Mouse (Mus musculus) c-Kit-positive CD71-negative TER-119-negative erythroid progenitor cells, embryonic 14.5 days (primary cell): ENCODE data around the gene Lpcat4.
A peak's percentile ranks its signal among the peaks of the same experiment; 100 is the strongest.

Experiments
- DNase-seq: peaks from one replicate; pipeline ENCODE4 v3.0.0-alpha.2; 2013; ENCODE audit warnings: low read depth

Gene Lpcat4

GRCm38 (mm10) chr2:112239212-112239934, at the start of gene Lpcat4:
Lpcat4 (plus strand) TSS chr2:112239468.
- peak; percentile 63 for DNase-seq

- peak; percentile 55 for DNase-seq
These were observed 42.4 kb upstream of the Lpcat4 start for GRCm38 (mm10) chr2:112196859-112197258.

GRCm38 (mm10) chr2:112203056-112203455, 36.2 kb upstream of the Lpcat4 start:
- DNase-seq: no peak

GRCm38 (mm10) chr2:112210142-112210541, 29.1 kb upstream of the Lpcat4 start:
- no peak for DNase-seq

- no peak for DNase-seq
These were observed 28.6 kb upstream of the Lpcat4 start for GRCm38 (mm10) chr2:112210699-112211098.

GRCm38 (mm10) chr2:112215977-112216376, 23.3 kb upstream of the Lpcat4 start:
- no peak for DNase-seq

- no peak for DNase-seq
These were observed 21.7 kb upstream of the Lpcat4 start for GRCm38 (mm10) chr2:112217614-112218013.

GRCm38 (mm10) chr2:112220880-112221279, 18.4 kb upstream of the Lpcat4 start:
- no peak for DNase-seq

GRCm38 (mm10) chr2:112222607-112223006, 16.7 kb upstream of the Lpcat4 start:
- no peak for DNase-seq

GRCm38 (mm10) chr2:112224356-112224755, 14.9 kb upstream of the Lpcat4 start:
- DNase-seq: no peak

GRCm38 (mm10) chr2:112232623-112233022, 6.6 kb upstream of the Lpcat4 start:
- no peak for DNase-seq

GRCm38 (mm10) chr2:112236620-112237019, 2.6 kb upstream of the Lpcat4 start:
- no peak for DNase-seq

- DNase-seq: no peak
These were observed 1.3 kb upstream of the Lpcat4 start for GRCm38 (mm10) chr2:112238006-112238405.

GRCm38 (mm10) chr2:112239935-112240721, 860 bp downstream of the Lpcat4 start:
- DNase-seq: no peak

GRCm38 (mm10) chr2:112241787-112242186, 2.5 kb downstream of the Lpcat4 start:
- DNase-seq: no peak

- DNase-seq: no peak
These were observed 6.0 kb downstream of the Lpcat4 start for GRCm38 (mm10) chr2:112245307-112245706.

- no peak for DNase-seq
These were observed 6.9 kb downstream of the Lpcat4 start for GRCm38 (mm10) chr2:112246193-112246592.

- no peak for DNase-seq
These were observed 8.1 kb downstream of the Lpcat4 start for GRCm38 (mm10) chr2:112247323-112247722.

- no peak for DNase-seq
These were observed 10.6 kb downstream of the Lpcat4 start for GRCm38 (mm10) chr2:112249780-112250453.

- DNase-seq: no peak
These were observed 15.6 kb downstream of the Lpcat4 start for GRCm38 (mm10) chr2:112254675-112255515.

GRCm38 (mm10) chr2:112259241-112259962, 20.1 kb downstream of the Lpcat4 start, which contains the start of gene Nutm1:
Nutm1 (minus strand) TSS chr2:112259291.
- no peak for DNase-seq
